Mouse (Mus musculus): Measurements from ENCODE around the gene Slc30a7. TPM values are rescaled to one million over a fixed set of nuclear protein-coding genes. Genes with fewer than 3 reads are reported as not detected.

The Slc30a7 gene
- polyA plus RNA-seq, 1 experiment from 2014 or later: 34.2 TPM

GRCm38 (mm10) chr3:116025701-116026100 lies 18.5 kb upstream of the Slc30a7 start:
- H3K9me3 ChIP-seq (ENCODE audit: control insufficient read depth, low read length): no peaks in the 10 kb centered on the region
- 96% methylated on average over 10 of the region's 10 CpGs for WGBS
- H3K27ac ChIP-seq (ENCODE audit: low read depth, low read length): no peak overlapping the region
- H3K36me3 ChIP-seq (ENCODE audit: control insufficient read depth, insufficient read depth, low read length): peaks cover 10% of the 10 kb centered on the region; the same call in 1 of the 2 replicates
- no peak overlapping the region for H3K4me2 ChIP-seq (replicated peaks; ENCODE audit: low read depth, low read length)
- no peaks in the 10 kb centered on the region for H3K27me3 ChIP-seq (ENCODE audit: control insufficient read depth, insufficient read depth, low read length)
- H3K4me1 ChIP-seq (ENCODE audit: control insufficient read depth, insufficient read depth, low read length): no peaks in the 10 kb centered on the region
- H3K4me3 ChIP-seq (ENCODE audit: low read length): no peak overlapping the region
- H3K9ac ChIP-seq (ENCODE audit: low read depth, low read length): no peak overlapping the region
- ATAC-seq (ENCODE audit: low FRiP score, low TSS enrichment): no peak

GRCm38 (mm10) chr3:116024669-116025068 lies 17.5 kb upstream of the Slc30a7 start:
- Histone ChIP-seq H3K27ac (ENCODE audit: low read depth, low read length) (no peak overlapping the region), H3K9ac (ENCODE audit: low read depth, low read length) (no peak overlapping the region), H3K4me3 (ENCODE audit: low read length) (no peak overlapping the region), H3K4me1 (ENCODE audit: control insufficient read depth, insufficient read depth, low read length) (no peaks in the 10 kb centered on the region), H3K36me3 (ENCODE audit: control insufficient read depth, insufficient read depth, low read length) (peaks cover 10% of the 10 kb centered on the region; the same call in 1 of the 2 replicates), H3K4me2 (replicated peaks; ENCODE audit: low read depth, low read length) (no peak overlapping the region), H3K27me3 (ENCODE audit: control insufficient read depth, insufficient read depth, low read length) (no peaks in the 10 kb centered on the region), H3K9me3 (ENCODE audit: control insufficient read depth, low read length) (no peaks in the 10 kb centered on the region)
- ATAC-seq (ENCODE audit: low FRiP score, low TSS enrichment): no peak
- 77% methylated on average over 5 of the region's 5 CpGs for WGBS

GRCm38 (mm10) chr3:116024236-116024635 lies 17.0 kb upstream of the Slc30a7 start:
- no peak overlapping the region for H3K9ac ChIP-seq (ENCODE audit: low read depth, low read length)
- no peaks in the 10 kb centered on the region for H3K9me3 ChIP-seq (ENCODE audit: control insufficient read depth, low read length)
- no peak overlapping the region for H3K4me3 ChIP-seq (ENCODE audit: low read length)
- no peak overlapping the region for H3K27ac ChIP-seq (ENCODE audit: low read depth, low read length)
- no peaks in the 10 kb centered on the region for H3K4me1 ChIP-seq (ENCODE audit: control insufficient read depth, insufficient read depth, low read length)
- ATAC-seq (ENCODE audit: low FRiP score, low TSS enrichment): no peak
- H3K27me3 ChIP-seq (ENCODE audit: control insufficient read depth, insufficient read depth, low read length): no peaks in the 10 kb centered on the region
- WGBS: 76% methylated on average over 12 of the region's 12 CpGs
- no peak overlapping the region for H3K4me2 ChIP-seq (replicated peaks; ENCODE audit: low read depth, low read length)
- H3K36me3 ChIP-seq (ENCODE audit: control insufficient read depth, insufficient read depth, low read length): peaks cover 10% of the 10 kb centered on the region; the same call in 1 of the 2 replicates

- no peak overlapping the region for H3K4me3 ChIP-seq (ENCODE audit: low read length)
- WGBS: 93% methylated on average over 5 of the region's 5 CpGs
- H3K27me3 ChIP-seq (ENCODE audit: control insufficient read depth, insufficient read depth, low read length): no peaks in the 10 kb centered on the region
- H3K4me2 ChIP-seq (replicated peaks; ENCODE audit: low read depth, low read length): no peak overlapping the region
- H3K27ac ChIP-seq (ENCODE audit: low read depth, low read length): no peak overlapping the region
- H3K36me3 ChIP-seq (ENCODE audit: control insufficient read depth, insufficient read depth, low read length): no peaks in the 10 kb centered on the region
- no peaks in the 10 kb centered on the region for H3K9me3 ChIP-seq (ENCODE audit: control insufficient read depth, low read length)
- ATAC-seq (ENCODE audit: low FRiP score, low TSS enrichment): no peak
- H3K9ac ChIP-seq (ENCODE audit: low read depth, low read length): no peak overlapping the region
- no peaks in the 10 kb centered on the region for H3K4me1 ChIP-seq (ENCODE audit: control insufficient read depth, insufficient read depth, low read length)
These were observed 11.9 kb upstream of the Slc30a7 start for GRCm38 (mm10) chr3:116019136-116019535.

- Histone ChIP-seq H3K4me3 (ENCODE audit: low read length) (no peak overlapping the region), H3K9me3 (ENCODE audit: control insufficient read depth, low read length) (no peaks in the 10 kb centered on the region), H3K9ac (ENCODE audit: low read depth, low read length) (no peak overlapping the region), H3K4me1 (ENCODE audit: control insufficient read depth, insufficient read depth, low read length) (no peaks in the 10 kb centered on the region), H3K27me3 (ENCODE audit: control insufficient read depth, insufficient read depth, low read length) (no peaks in the 10 kb centered on the region), H3K27ac (ENCODE audit: low read depth, low read length) (no peak overlapping the region), H3K36me3 (ENCODE audit: control insufficient read depth, insufficient read depth, low read length) (no peaks in the 10 kb centered on the region), H3K4me2 (replicated peaks; ENCODE audit: low read depth, low read length) (no peak overlapping the region)
- ATAC-seq (ENCODE audit: low FRiP score, low TSS enrichment): no peak
- WGBS: 77% methylated on average over 4 of the region's 4 CpGs
These were observed 11.4 kb upstream of the Slc30a7 start for GRCm38 (mm10) chr3:116018606-116019005.

GRCm38 (mm10) chr3:116016116-116016515 lies 8.9 kb upstream of the Slc30a7 start:
- Histone ChIP-seq H3K4me3 (ENCODE audit: low read length) (no peak overlapping the region), H3K4me2 (replicated peaks; ENCODE audit: low read depth, low read length) (no peak overlapping the region), H3K27ac (ENCODE audit: low read depth, low read length) (no peak overlapping the region), H3K9me3 (ENCODE audit: control insufficient read depth, low read length) (no peaks in the 10 kb centered on the region), H3K27me3 (ENCODE audit: control insufficient read depth, insufficient read depth, low read length) (no peaks in the 10 kb centered on the region), H3K36me3 (ENCODE audit: control insufficient read depth, insufficient read depth, low read length) (no peaks in the 10 kb centered on the region; the same call in 1 of the 2 replicates), H3K9ac (ENCODE audit: low read depth, low read length) (no peak overlapping the region), H3K4me1 (ENCODE audit: control insufficient read depth, insufficient read depth, low read length) (no peaks in the 10 kb centered on the region)
- WGBS: 93% methylated on average over 13 of the region's 13 CpGs
- ATAC-seq (ENCODE audit: low FRiP score, low TSS enrichment): no peak

GRCm38 (mm10) chr3:116014901-116015300 lies 7.7 kb upstream of the Slc30a7 start:
- 91% methylated on average over 6 of the region's 6 CpGs for WGBS
- Histone ChIP-seq H3K4me3 (ENCODE audit: low read length) (no peak overlapping the region), H3K4me1 (ENCODE audit: control insufficient read depth, insufficient read depth, low read length) (no peaks in the 10 kb centered on the region), H3K27ac (ENCODE audit: low read depth, low read length) (no peak overlapping the region), H3K9ac (ENCODE audit: low read depth, low read length) (no peak overlapping the region), H3K36me3 (ENCODE audit: control insufficient read depth, insufficient read depth, low read length) (no peaks in the 10 kb centered on the region; the same call in 1 of the 2 replicates), H3K9me3 (ENCODE audit: control insufficient read depth, low read length) (no peaks in the 10 kb centered on the region), H3K4me2 (replicated peaks; ENCODE audit: low read depth, low read length) (no peak overlapping the region), H3K27me3 (ENCODE audit: control insufficient read depth, insufficient read depth, low read length) (no peaks in the 10 kb centered on the region)
- no peak for ATAC-seq (ENCODE audit: low FRiP score, low TSS enrichment)

- Histone ChIP-seq H3K27ac (ENCODE audit: low read depth, low read length) (no peak overlapping the region), H3K36me3 (ENCODE audit: control insufficient read depth, insufficient read depth, low read length) (no peaks in the 10 kb centered on the region; the same call in 1 of the 2 replicates), H3K4me2 (replicated peaks; ENCODE audit: low read depth, low read length) (no peak overlapping the region), H3K9me3 (ENCODE audit: control insufficient read depth, low read length) (no peaks in the 10 kb centered on the region), H3K4me3 (ENCODE audit: low read length) (no peak overlapping the region), H3K4me1 (ENCODE audit: control insufficient read depth, insufficient read depth, low read length) (peaks cover 7% of the 10 kb centered on the region; the same call in 1 of the 2 replicates), H3K9ac (ENCODE audit: low read depth, low read length) (no peak overlapping the region), H3K27me3 (ENCODE audit: control insufficient read depth, insufficient read depth, low read length) (no peaks in the 10 kb centered on the region)
- WGBS: 91% methylated on average over 17 of the region's 17 CpGs
- no peak for ATAC-seq (ENCODE audit: low FRiP score, low TSS enrichment)
These were observed 2.6 kb upstream of the Slc30a7 start for GRCm38 (mm10) chr3:116009622-116010344.

GRCm38 (mm10) chr3:116007941-116008440 lies 785 bp upstream of the Slc30a7 start:
- WGBS: under 1% methylated on average over 12 of the region's 12 CpGs
- peak overlapping the region; percentile 71 for H3K4me3 ChIP-seq (ENCODE audit: low read length)
- no peaks in the 10 kb centered on the region for H3K9me3 ChIP-seq (ENCODE audit: control insufficient read depth, low read length)
- H3K9ac ChIP-seq (ENCODE audit: low read depth, low read length): peak overlapping the region; percentile 86
- H3K27ac ChIP-seq (ENCODE audit: low read depth, low read length): peak overlapping the region; percentile 61
- H3K4me2 ChIP-seq (replicated peaks; ENCODE audit: low read depth, low read length): peak overlapping the region; percentile 74
- peak; percentile 76 for ATAC-seq (ENCODE audit: low FRiP score, low TSS enrichment)
- H3K36me3 ChIP-seq (ENCODE audit: control insufficient read depth, insufficient read depth, low read length): peaks cover 7% of the 10 kb centered on the region; the same call in 1 of the 2 replicates
- no peaks in the 10 kb centered on the region for H3K27me3 ChIP-seq (ENCODE audit: control insufficient read depth, insufficient read depth, low read length)
- peaks cover 7% of the 10 kb centered on the region; the same call in 1 of the 2 replicates for H3K4me1 ChIP-seq (ENCODE audit: control insufficient read depth, insufficient read depth, low read length)

Measured in kidney, embryonic 14.5 days (tissue).